Mouse (Mus musculus) CH12.LX (cell line): ENCODE measurements around the gene Dhx8.

Source experiments
- CTCF ChIP-seq, 2 experiments: IDR thresholded peaks in 1 of 2; conservative IDR thresholded peaks in 1 of 2; 2 replicates each; pipeline ENCODE4 v1.5.1; 2011 to 2012; ENCODE audit warnings: low read depth in 2 of 2, low read length in 2 of 2, improper control_type of control experiment in 1 of 2, inconsistent platforms in 1 of 2, mild to moderate bottlenecking in 1 of 2, moderate library complexity in 1 of 2
- EP300 ChIP-seq: IDR thresholded peaks from 2 replicates; pipeline ENCODE4 v1.6.1; 2011; ENCODE audit warnings: low read length, improper control_type of control experiment
- JUND ChIP-seq: conservative IDR thresholded peaks from 2 replicates; pipeline ENCODE4 v1.6.1; 2011; ENCODE audit warnings: low read depth, low read length, improper control_type of control experiment
- MAFK ChIP-seq: IDR thresholded peaks from 2 replicates; pipeline ENCODE4 v1.6.1; 2011; ENCODE audit warnings: low read length, improper control_type of control experiment; ENCODE audit not compliant: insufficient replicate concordance
- MAX ChIP-seq: IDR thresholded peaks from 2 replicates; pipeline ENCODE4 v1.6.1; 2011; ENCODE audit warnings: low read length, improper control_type of control experiment

- TF ChIP-seq MAX: no peak
- no peak for TF ChIP-seq CTCF (conservative IDR thresholded peaks at IDR 0.05 in 1 of 2, IDR thresholded peaks at IDR 0.05 in 1 of 2; ENCODE audit: low read depth in 2 of 2, low read length in 2 of 2)
- TF ChIP-seq JUND: no peak
- no peak for TF ChIP-seq MAFK
- TF ChIP-seq EP300: no peak
These were observed 50.4 kb downstream of the Dhx8 start for GRCm38 (mm10) chr11:101783135-101783534.
